Mouse (Mus musculus) C2C12 (cell line): ENCODE measurements around the gene Cmklr1. TPM values are rescaled to one million over a fixed set of nuclear protein-coding genes. Genes with fewer than 3 reads are reported as not detected.

Experiments used
- H3K27me3 ChIP-seq: one replicate; pipeline ENCODE4 v1.6.1; 2011; ENCODE audit not compliant: control insufficient read depth, insufficient read depth, insufficient read length
- H3K36me3 ChIP-seq: one replicate; pipeline ENCODE4 v1.6.1; 2011; ENCODE audit not compliant: control insufficient read depth, insufficient read depth
- H3K4me3 ChIP-seq: one replicate; pipeline ENCODE4 v1.5.1; 2011; ENCODE audit warnings: mild to moderate bottlenecking, control low read depth; ENCODE audit not compliant: poor library complexity, insufficient read depth, severe bottlenecking
- H3K79me2 ChIP-seq: one replicate; pipeline ENCODE4 v1.6.1; 2011; ENCODE audit not compliant: control insufficient read depth, insufficient read depth
- H3K79me3 ChIP-seq: one replicate; pipeline ENCODE4 v1.6.1; 2011; ENCODE audit warnings: low read depth, control low read depth
- H3ac ChIP-seq: one replicate; pipeline ENCODE3; 2011; ENCODE audit warnings: low read depth; ENCODE audit not compliant: control insufficient read depth, insufficient read length
- CEBPB ChIP-seq: IDR thresholded peaks from one replicate; pipeline ENCODE4 v1.6.1; 2011; ENCODE audit warnings: low read depth, mild to moderate bottlenecking, control low read depth, moderate library complexity
- CTCF ChIP-seq: IDR thresholded peaks from one replicate; pipeline ENCODE4 v1.5.1; 2011; ENCODE audit not compliant: control insufficient read depth, insufficient read depth, insufficient read length
- FOSL1 ChIP-seq: IDR thresholded peaks from one replicate; pipeline ENCODE4 v1.8.0; 2011; ENCODE audit warnings: mild to moderate bottlenecking, low read length; ENCODE audit not compliant: poor library complexity, insufficient read depth, severe bottlenecking
- MAX ChIP-seq: IDR thresholded peaks from one replicate; pipeline ENCODE4 v1.6.1; 2011; ENCODE audit warnings: mild to moderate bottlenecking, control low read depth
- MYOD1 ChIP-seq: IDR thresholded peaks from one replicate; pipeline ENCODE4 v1.6.1; 2011; ENCODE audit warnings: low read depth; ENCODE audit not compliant: control insufficient read depth, insufficient read length
- MYOG ChIP-seq: IDR thresholded peaks from one replicate; pipeline ENCODE4 v1.6.1; 2011; ENCODE audit not compliant: control insufficient read depth, insufficient read length; ENCODE audit errors: extremely low read depth
- USF1 ChIP-seq: IDR thresholded peaks from one replicate; pipeline ENCODE4 v1.6.1; 2011; ENCODE audit warnings: low read depth, mild to moderate bottlenecking, control low read depth, moderate library complexity
- polyA plus RNA-seq: library from polyadenylated mRNA; unstranded; fragments of >200 nt; fragmentation: generic; extraction: Trizol; gene quantifications from one replicate; pipeline ENCODE4 v1.2.1, GENCODE M21; 2012; ENCODE audit warnings: missing spikeins

The Cmklr1 gene
- polyA plus RNA-seq, 1 experiment, result 1.2 TPM

DNA sequence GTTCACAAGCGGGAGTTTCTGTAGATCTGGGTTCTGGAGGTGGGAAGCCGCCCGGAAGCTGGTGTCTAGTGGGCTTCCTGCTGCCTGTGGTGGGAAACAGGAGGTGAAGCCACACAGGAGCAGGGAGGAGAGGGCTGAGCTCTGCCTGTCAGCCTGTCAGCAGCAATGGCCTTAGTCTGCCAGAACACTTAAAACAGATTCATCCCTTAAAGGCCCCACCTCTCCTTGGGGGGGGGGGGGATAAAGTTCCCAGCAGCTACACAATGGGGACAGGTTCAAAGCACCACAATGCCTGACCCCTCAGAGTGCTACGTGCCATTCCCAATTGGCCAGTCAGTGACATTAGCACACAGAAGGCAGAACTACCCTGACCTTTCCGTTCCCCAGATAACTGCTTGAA, 2.0 kb upstream of the Cmklr1 start:
- no peak overlapping the region for H3K4me3 ChIP-seq
- no peaks in the 10 kb centered on the region for H3K79me2 ChIP-seq
- peaks cover 3% of the 10 kb centered on the region for H3K27me3 ChIP-seq
- H3ac ChIP-seq, result no peak overlapping the region
- no peaks in the 10 kb centered on the region for H3K79me3 ChIP-seq
- no peak for TF ChIP-seq USF1
- no peak for TF ChIP-seq MYOD1
- no peak for TF ChIP-seq MYOG
- TF ChIP-seq MAX, result no peak
- H3K36me3 ChIP-seq, result no peaks in the 10 kb centered on the region

DNA sequence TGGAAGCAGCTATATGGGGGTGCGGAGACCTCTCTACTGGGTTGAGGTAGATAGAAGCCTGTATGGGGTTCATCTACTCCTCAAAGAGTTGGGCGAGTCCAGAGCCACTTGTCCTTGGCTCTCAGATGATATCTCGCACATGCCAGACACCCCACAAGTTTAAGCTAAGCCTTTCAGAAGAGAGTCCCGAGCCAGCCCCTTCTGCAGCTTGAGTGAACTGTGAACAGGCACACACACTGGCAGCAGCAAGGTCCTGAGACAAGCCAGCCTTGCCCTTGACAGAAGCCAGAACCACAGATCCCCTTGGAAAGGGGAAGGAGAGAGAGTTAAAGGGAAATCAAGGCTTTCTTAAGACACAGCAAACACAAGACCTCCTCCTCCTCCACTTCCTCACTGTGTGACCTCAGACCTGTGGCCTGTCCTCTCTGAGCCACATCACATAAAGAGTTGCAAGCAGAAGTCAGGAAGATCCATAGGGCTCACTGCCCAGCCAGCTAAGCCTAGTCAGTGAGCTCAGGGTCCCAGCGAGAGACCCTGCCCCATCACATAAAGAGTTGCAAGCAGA, 1.5 kb downstream of the Cmklr1 start:
- no peaks in the 10 kb centered on the region for H3K79me3 ChIP-seq
- no peak for TF ChIP-seq FOSL1
- no peak for TF ChIP-seq MYOG
- TF ChIP-seq MAX, result no peak
- no peak for TF ChIP-seq MYOD1
- TF ChIP-seq USF1, result no peak
- no peak for TF ChIP-seq CTCF
- TF ChIP-seq CEBPB, result no peak
- H3K36me3 ChIP-seq, result no peaks in the 10 kb centered on the region
- H3ac ChIP-seq, result no peak overlapping the region
- H3K27me3 ChIP-seq, result peaks cover 3% of the 10 kb centered on the region
- H3K4me3 ChIP-seq, result no peak overlapping the region
- no peaks in the 10 kb centered on the region for H3K79me2 ChIP-seq

DNA sequence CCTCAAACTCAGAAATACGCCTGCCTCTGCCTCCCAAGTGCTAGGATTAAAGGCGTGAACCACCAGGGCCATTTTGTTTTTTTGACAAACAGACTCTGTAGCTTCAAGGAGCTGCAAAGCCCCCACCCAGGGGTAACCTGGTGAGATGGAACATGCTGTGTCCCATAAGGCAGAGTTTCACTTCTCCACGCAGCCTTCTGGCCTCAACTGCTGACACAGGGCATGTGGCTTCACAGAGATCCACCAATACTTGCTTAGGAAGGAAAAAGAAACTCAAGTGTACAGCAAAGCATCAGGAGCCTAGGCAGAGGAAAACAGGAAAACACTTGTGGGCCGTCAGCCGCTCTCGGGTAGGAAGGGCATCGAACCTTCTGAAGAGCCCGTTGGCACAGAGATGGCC, 3.1 kb downstream of the Cmklr1 start:
- peaks cover 3% of the 10 kb centered on the region for H3K27me3 ChIP-seq
- no peaks in the 10 kb centered on the region for H3K36me3 ChIP-seq
- no peak overlapping the region for H3ac ChIP-seq
- H3K79me3 ChIP-seq, result no peaks in the 10 kb centered on the region
- H3K79me2 ChIP-seq, result no peaks in the 10 kb centered on the region
- H3K4me3 ChIP-seq, result no peak overlapping the region
- TF ChIP-seq CEBPB (no peak), CTCF (no peak), FOSL1 (no peak), MAX (no peak), MYOD1 (no peak), USF1 (no peak), MYOG (no peak)

DNA sequence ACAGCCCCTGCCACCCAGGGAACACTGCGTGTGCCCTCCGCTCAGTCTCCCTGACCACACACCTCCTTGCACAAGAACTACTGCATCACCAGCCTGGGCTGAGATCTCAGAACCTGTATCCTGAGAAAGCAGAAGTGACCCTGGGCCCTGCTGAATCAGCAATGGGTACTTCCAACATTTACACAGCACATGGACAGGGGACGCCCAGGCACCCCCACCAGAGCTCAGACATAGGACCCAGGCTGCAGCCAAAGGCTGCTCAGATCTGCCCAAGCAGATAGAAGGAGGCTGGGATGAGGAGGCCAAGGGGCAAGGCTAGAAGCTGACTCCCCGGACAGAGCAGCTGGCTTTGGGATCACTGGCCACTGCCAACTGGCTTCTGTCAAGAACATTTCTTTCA, 5.7 kb downstream of the Cmklr1 start:
- TF ChIP-seq MYOG (no peak), USF1 (no peak), FOSL1 (no peak)
- no peak overlapping the region for H3ac ChIP-seq
- H3K79me2 ChIP-seq, result no peaks in the 10 kb centered on the region
- H3K79me3 ChIP-seq, result no peaks in the 10 kb centered on the region
- H3K4me3 ChIP-seq, result no peak overlapping the region
- no peaks in the 10 kb centered on the region for H3K36me3 ChIP-seq
- no peaks in the 10 kb centered on the region for H3K27me3 ChIP-seq

DNA sequence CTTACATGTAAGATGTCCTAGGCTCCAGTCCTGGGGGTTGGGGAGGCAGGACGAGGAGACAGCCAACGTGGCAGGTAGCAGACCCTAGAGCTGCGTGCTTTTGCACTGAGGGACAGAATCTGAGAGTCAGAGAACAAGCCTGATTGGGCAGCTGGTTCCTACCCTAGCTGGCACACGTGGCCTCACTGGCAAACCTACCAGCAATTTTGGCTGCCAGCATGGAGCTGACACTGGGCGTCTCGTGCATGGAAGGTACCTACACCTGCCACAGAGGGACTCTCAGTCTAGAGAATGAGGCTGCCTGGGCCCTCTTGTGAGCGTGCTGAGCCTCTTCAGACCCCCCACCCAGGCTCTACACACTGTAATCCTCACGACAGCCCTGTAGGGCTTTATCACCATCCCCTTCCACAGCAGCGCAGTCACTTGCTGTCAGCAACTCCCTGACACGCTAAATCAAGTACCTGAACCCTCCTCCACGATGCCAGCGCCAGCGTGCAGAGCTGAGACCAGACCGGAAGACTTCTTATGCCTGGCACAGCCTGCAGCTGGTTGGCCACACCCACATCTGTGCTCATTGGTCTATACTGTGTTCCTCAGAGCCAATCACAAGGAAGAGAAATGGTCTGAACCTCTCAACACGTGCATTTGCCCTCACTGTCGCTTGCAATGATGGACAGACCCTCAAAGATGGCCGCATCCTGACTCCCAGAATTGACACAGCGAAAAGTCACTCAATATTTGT, 6.9 kb downstream of the Cmklr1 start:
- Histone ChIP-seq H3K79me2 (no peaks in the 10 kb centered on the region), H3K27me3 (no peaks in the 10 kb centered on the region), H3K4me3 (no peak overlapping the region), H3K36me3 (no peaks in the 10 kb centered on the region), H3ac (no peak overlapping the region), H3K79me3 (no peaks in the 10 kb centered on the region)
- TF ChIP-seq CEBPB (no peak), MAX (no peak), CTCF (no peak), USF1 (no peak), FOSL1 (no peak), MYOD1 (no peak), MYOG (no peak)

DNA sequence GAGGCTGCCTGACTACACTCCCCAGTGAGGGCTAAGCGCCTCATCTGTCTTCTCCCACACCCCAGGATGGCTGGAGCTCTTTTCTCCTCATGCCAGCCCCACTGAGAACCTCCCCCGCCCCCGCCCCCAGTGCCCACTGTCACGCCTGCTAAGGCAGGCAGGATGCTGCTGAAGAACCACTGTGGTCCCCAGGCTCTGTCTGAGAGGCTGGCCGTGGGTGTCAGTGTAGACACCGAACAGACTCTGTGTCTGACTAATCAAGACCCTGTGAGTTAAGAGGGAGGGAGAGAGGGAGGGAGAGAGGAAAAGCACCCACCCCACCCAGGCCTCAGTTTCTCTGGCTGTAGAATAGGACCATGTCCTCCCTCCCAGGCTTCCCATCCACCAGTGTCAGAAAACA, 9.2 kb downstream of the Cmklr1 start:
- no peak for TF ChIP-seq MYOG
- no peak for TF ChIP-seq CEBPB
- no peak for TF ChIP-seq USF1
- TF ChIP-seq MYOD1, result no peak
- TF ChIP-seq FOSL1, result no peak
- no peak for TF ChIP-seq MAX
- TF ChIP-seq CTCF, result no peak
- Histone ChIP-seq H3K4me3 (no peak overlapping the region), H3K36me3 (no peaks in the 10 kb centered on the region), H3K79me2 (no peaks in the 10 kb centered on the region), H3K27me3 (no peaks in the 10 kb centered on the region), H3K79me3 (no peaks in the 10 kb centered on the region), H3ac (no peak overlapping the region)
